1 mouse cellular context compared by ENCODE assay signal in the genomic region with DNA sequence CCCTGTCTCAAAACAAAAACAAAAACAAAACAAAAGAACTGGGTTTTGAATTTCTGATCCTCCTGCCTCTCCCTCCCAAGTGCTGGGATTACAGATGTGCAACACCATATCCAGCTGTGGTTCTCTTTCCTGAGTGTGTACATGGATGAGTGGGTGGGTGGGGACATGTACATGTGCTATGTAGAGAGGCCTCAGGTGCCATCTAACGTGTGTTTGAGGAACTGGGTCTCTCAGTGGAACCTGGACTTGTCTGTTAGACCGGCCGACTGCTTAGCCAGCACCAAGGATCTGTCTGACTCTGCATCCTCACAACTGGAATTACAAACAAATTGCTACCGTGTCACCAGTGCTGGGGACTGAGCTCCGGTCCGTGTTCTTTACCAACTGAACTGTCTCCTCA.
TF ChIP-seq lines count a peak whose summit lies in the region.

No protein-coding gene starts in this region.

TF ChIP-seq in MEL, 35 proteins besides CTCF, POLR2A, EP300 and RAD21:
- TF ChIP-seq POLR2AphosphoS2 (IDR thresholded peaks at IDR 0.05; ENCODE audit: low read length), result no peak
- TF ChIP-seq MYB (IDR thresholded peaks at IDR 0.05; ENCODE audit: low read depth, low read length), result no peak
- no peak for TF ChIP-seq TCF12 (IDR thresholded peaks at IDR 0.05; ENCODE audit: low read depth, low read length)
- no peak for TF ChIP-seq ZNF384 (IDR thresholded peaks at IDR 0.05; ENCODE audit: low read depth, low read length)
- TF ChIP-seq CHD2 (IDR thresholded peaks at IDR 0.05; ENCODE audit: low read length), result no peak
- no peak for TF ChIP-seq MXI1 (IDR thresholded peaks at IDR 0.05; ENCODE audit: low read depth, low read length)
- TF ChIP-seq KAT2A (conservative IDR thresholded peaks at IDR 0.05; ENCODE audit: low read depth, low read length), result no peak
- TF ChIP-seq GABPA (IDR thresholded peaks at IDR 0.05; ENCODE audit: low read depth, low read length), result no peak
- no peak for TF ChIP-seq JUND (IDR thresholded peaks at IDR 0.05; ENCODE audit: low read depth, low read length)
- no peak for TF ChIP-seq MAFK (IDR thresholded peaks at IDR 0.05; ENCODE audit: borderline replicate concordance, low read depth, low read length)
- TF ChIP-seq MAX (IDR thresholded peaks at IDR 0.05; ENCODE audit: low read length), result no peak
- no peak for TF ChIP-seq ZKSCAN1 (IDR thresholded peaks at IDR 0.05; ENCODE audit: low read depth, low read length)
- TF ChIP-seq RCOR1 (IDR thresholded peaks at IDR 0.05; ENCODE audit: low read depth, low read length), result no peak
- TF ChIP-seq SIN3A (IDR thresholded peaks at IDR 0.05; ENCODE audit: low read length), result no peak
- TF ChIP-seq TAL1 (IDR thresholded peaks at IDR 0.05; ENCODE audit: low read length), result no peak
- TF ChIP-seq E2F4 (IDR thresholded peaks at IDR 0.05; ENCODE audit: borderline replicate concordance, low read depth, low read length), result no peak
